ENCODE assay signal across 9 mouse cellular contexts in the genomic region with DNA sequence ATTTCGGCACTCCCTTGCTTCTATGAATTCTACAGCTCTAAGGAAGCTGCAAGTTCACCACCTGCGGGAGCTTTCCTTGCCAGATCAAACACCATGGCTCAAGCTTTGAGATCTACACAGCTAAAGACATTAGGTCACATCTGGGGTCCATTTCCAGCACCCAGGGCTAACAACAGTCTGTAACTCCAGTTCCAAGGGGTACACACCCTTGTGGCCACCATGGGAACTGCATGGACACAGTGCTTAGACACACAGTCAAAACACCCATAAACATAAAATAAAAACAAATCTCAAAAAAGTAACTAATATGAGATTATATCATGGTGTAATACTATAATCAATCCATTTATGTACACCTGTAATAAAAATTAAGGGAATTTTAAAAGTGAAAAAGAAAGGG.
DNase-seq lines count a peak whose midpoint lies in the region; ATAC-seq lines count a peak whose summit lies in the region.
"Had no signal": no experiment of that assay in that cellular context is flagged by ENCODE, and none has a peak within 500 bp of the region (broad histone marks: within the 10 kb centered on the region; RNA-seq: fewer than 3 reads in every experiment).

No protein-coding gene starts in this region.

- no peaks in the 10 kb centered on the region for H3K9me3 ChIP-seq in midbrain, embryonic 10.5 days (replicated peaks)
- no peaks in the 10 kb centered on the region for H3K9me3 ChIP-seq in midbrain, embryonic 16.5 days (replicated peaks; ENCODE audit: control insufficient read depth, low read length, poor library complexity, severe bottlenecking)
- H3K9me3 ChIP-seq: heart, embryonic 15.5 days had no signal

- no peak overlapping the region for H3K27ac ChIP-seq in midbrain, embryonic 10.5 days (replicated peaks)
- no peak overlapping the region for H3K27ac ChIP-seq in midbrain, embryonic 16.5 days (ENCODE audit: low read length)
- H3K27ac ChIP-seq: heart, embryonic 15.5 days had no signal

- H3K36me3 ChIP-seq in midbrain, embryonic 10.5 days = no peaks in the 10 kb centered on the region
- no peaks in the 10 kb centered on the region for H3K36me3 ChIP-seq in midbrain, embryonic 16.5 days (ENCODE audit: control insufficient read depth, insufficient read depth, low read length)
- H3K36me3 ChIP-seq: heart, embryonic 15.5 days had no signal

- no peak overlapping the region for H3K4me2 ChIP-seq in midbrain, embryonic 16.5 days (ENCODE audit: low read length)
- H3K4me2 ChIP-seq: heart, embryonic 15.5 days had no signal

- H3K4me1 ChIP-seq in midbrain, embryonic 10.5 days = no peaks in the 10 kb centered on the region
- H3K4me1 ChIP-seq in midbrain, embryonic 16.5 days (ENCODE audit: control insufficient read depth, insufficient read depth, low read length) = no peaks in the 10 kb centered on the region
- H3K4me1 ChIP-seq: heart, embryonic 15.5 days had no signal

- no peak overlapping the region for H3K4me3 ChIP-seq in midbrain, embryonic 10.5 days
- H3K4me3 ChIP-seq in midbrain, embryonic 16.5 days (ENCODE audit: low read depth, low read length) = no peak overlapping the region
- H3K4me3 ChIP-seq: heart, embryonic 15.5 days had no signal

- peak; percentile 5 to 41 for DNase-seq in adrenal gland, adult (ENCODE audit: inconsistent age in 2 of 2, low spot score in 1 of 2)
- DNase-seq in adrenal gland, adult 8-10 months = no peak
- peak; percentile 30 for DNase-seq in midbrain, embryonic 10.5 days (ENCODE audit: low spot score)
- peak; percentile 65 for DNase-seq in induced T-regulatory cell, adult 2 months (ENCODE audit: low read depth)
- DNase-seq in spleen, postnatal 10 days (ENCODE audit: low spot score in 2 of 2) = peak; percentile 10 to 57
- DNase-seq in right cerebral cortex, postnatal 4 days = no peak

- no peak overlapping the region for H3K9ac ChIP-seq in midbrain, embryonic 16.5 days (ENCODE audit: low read depth, low read length)
- H3K9ac ChIP-seq: heart, embryonic 15.5 days had no signal

- no peak for ATAC-seq in midbrain, embryonic 16.5 days
- ATAC-seq in frontal cortex, adult (ENCODE audit: low TSS enrichment) = no peak

- 87% methylated on average over 2 of the region's 2 CpGs for WGBS in midbrain, embryonic 10.5 days
- 91% methylated on average over 2 of the region's 2 CpGs for WGBS in midbrain, embryonic 16.5 days

- no peaks in the 10 kb centered on the region for H3K27me3 ChIP-seq in midbrain, embryonic 10.5 days (ENCODE audit: low read depth, poor library complexity, severe bottlenecking)
- H3K27me3 ChIP-seq in midbrain, embryonic 16.5 days (ENCODE audit: control insufficient read depth, insufficient read depth, low read depth, low read length) = no peaks in the 10 kb centered on the region
- H3K27me3 ChIP-seq: heart, embryonic 15.5 days had no signal

Comparison
In these comparisons a context has a peak if more than half of its experiments do, and no peak if none do; other contexts are left out.
1. DNase-seq: peak in adrenal gland, adult (2 of 2), midbrain, embryonic 10.5 days (single experiment), induced T-regulatory cell, adult 2 months (single experiment) and spleen, postnatal 10 days (2 of 2); none in adrenal gland, adult 8-10 months (single experiment) and right cerebral cortex, postnatal 4 days (single experiment).